In the genomic region with DNA sequence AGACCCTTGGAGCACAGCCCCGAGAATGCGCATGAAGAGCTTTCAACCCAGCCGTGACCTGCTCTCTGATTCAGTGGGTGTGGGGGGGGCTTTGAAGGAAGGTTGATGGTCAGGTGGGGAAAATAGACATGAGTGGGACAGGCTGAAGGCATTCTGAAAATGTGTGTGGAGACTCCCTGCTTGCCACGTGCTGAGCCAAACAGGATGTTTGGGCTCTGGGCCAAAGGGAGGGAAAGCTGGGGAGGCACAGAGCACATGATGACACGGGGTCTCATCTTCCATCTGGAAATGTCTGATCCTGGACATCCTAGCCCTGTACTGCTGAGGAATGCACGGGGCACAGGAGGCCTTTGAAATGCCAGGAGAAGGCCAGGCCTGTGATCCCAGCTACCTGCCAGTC, we compare ENCODE assay signal across 23 mouse cellular contexts. TPM values are rescaled to one million over a fixed set of nuclear protein-coding genes. Genes with fewer than 3 reads are reported as not detected.
DNase-seq lines count a peak whose midpoint lies in the region; ATAC-seq and TF ChIP-seq lines count a peak whose summit lies in the region.
"Had no signal": no experiment of that assay in that cellular context is flagged by ENCODE, and none has a peak within 500 bp of the region (broad histone marks: within the 10 kb centered on the region; RNA-seq: fewer than 3 reads in every experiment).

No protein-coding gene starts in this region.

- H3K4me1 ChIP-seq in forebrain, embryonic 14.5 days (ENCODE audit: control insufficient read depth, insufficient read depth, low read length) = no peaks in the 10 kb centered on the region; the same call in 1 of the 2 replicates
- H3K4me1 ChIP-seq in forebrain, embryonic 15.5 days = peaks cover 12% of the 10 kb centered on the region
- 0 out of 2 replicates have a peak, but pooled peaks cover 3% of the 10 kb centered on the region for H3K4me1 ChIP-seq in hindbrain, postnatal 0 days (ENCODE audit: insufficient read depth, low read length)
- H3K4me1 ChIP-seq in hindbrain, embryonic 16.5 days (ENCODE audit: control insufficient read depth, insufficient read depth, low read depth, low read length) = peaks cover 3% of the 10 kb centered on the region; the same call in 1 of the 2 replicates
- H3K4me1 ChIP-seq in limb, embryonic 12.5 days (replicated peaks) = peaks cover 15% of the 10 kb centered on the region; the same call in 1 of the 2 replicates
- peaks cover 9% of the 10 kb centered on the region; the same call in 1 of the 2 replicates for H3K4me1 ChIP-seq in limb, embryonic 10.5 days
- H3K4me1 ChIP-seq: liver, embryonic 12.5 days; midbrain, embryonic 10.5 days had no signal

- TF ChIP-seq POLR2A in brain, embryonic 14.5 days (IDR thresholded peaks at IDR 0.05; ENCODE audit: borderline replicate concordance, extremely low read depth, insufficient read depth, insufficient read length, poor library complexity, severe bottlenecking) = no peak

- H3K27ac ChIP-seq in forebrain, embryonic 14.5 days (ENCODE audit: low read depth, low read length) = no peak overlapping the region
- no peak overlapping the region for H3K27ac ChIP-seq in forebrain, embryonic 15.5 days (replicated peaks)
- H3K27ac ChIP-seq in hindbrain, postnatal 0 days = no peak overlapping the region
- H3K27ac ChIP-seq in hindbrain, embryonic 16.5 days (ENCODE audit: low read depth, low read length) = no peak overlapping the region
- H3K27ac ChIP-seq in limb, embryonic 12.5 days = no peak overlapping the region; the same call in 1 of the 2 replicates
- no peak overlapping the region for H3K27ac ChIP-seq in limb, embryonic 10.5 days
- H3K27ac ChIP-seq: embryonic facial prominence, embryonic 13.5 days; heart, adult 2 months; hindbrain, embryonic 12.5 days; liver, embryonic 12.5 days; midbrain, embryonic 10.5 days; neural tube, embryonic 15.5 days had no signal

- H3K4me2 ChIP-seq in forebrain, embryonic 14.5 days (ENCODE audit: low read length) = no peak overlapping the region
- no peak overlapping the region for H3K4me2 ChIP-seq in forebrain, embryonic 15.5 days (replicated peaks)
- no peak overlapping the region for H3K4me2 ChIP-seq in hindbrain, postnatal 0 days (ENCODE audit: low read depth, low read length)
- H3K4me2 ChIP-seq in hindbrain, embryonic 16.5 days (ENCODE audit: low read length) = no peak overlapping the region
- H3K4me2 ChIP-seq in limb, embryonic 12.5 days = no peak overlapping the region
- H3K4me2 ChIP-seq: embryonic facial prominence, embryonic 13.5 days; hindbrain, embryonic 12.5 days; liver, embryonic 12.5 days; neural tube, embryonic 15.5 days had no signal

- no peak overlapping the region for H3K4me3 ChIP-seq in forebrain, embryonic 14.5 days (ENCODE audit: low read depth, low read length)
- no peak overlapping the region for H3K4me3 ChIP-seq in forebrain, embryonic 15.5 days
- H3K4me3 ChIP-seq in hindbrain, postnatal 0 days (ENCODE audit: low read length) = no peak overlapping the region
- H3K4me3 ChIP-seq in hindbrain, embryonic 16.5 days (ENCODE audit: low read length) = no peak overlapping the region
- H3K4me3 ChIP-seq in limb, embryonic 12.5 days (replicated peaks) = no peak overlapping the region
- H3K4me3 ChIP-seq in limb, embryonic 10.5 days = no peak overlapping the region
- H3K4me3 ChIP-seq: embryonic facial prominence, embryonic 13.5 days; heart, adult 2 months; hindbrain, embryonic 12.5 days; liver, embryonic 12.5 days; midbrain, embryonic 10.5 days; neural tube, embryonic 15.5 days had no signal

- no peaks in the 10 kb centered on the region for H3K9me3 ChIP-seq in forebrain, embryonic 14.5 days (replicated peaks; ENCODE audit: control insufficient read depth, low read length)
- H3K9me3 ChIP-seq in forebrain, embryonic 15.5 days = no peaks in the 10 kb centered on the region
- H3K9me3 ChIP-seq in hindbrain, postnatal 0 days (ENCODE audit: low read length) = no peaks in the 10 kb centered on the region
- no peaks in the 10 kb centered on the region for H3K9me3 ChIP-seq in hindbrain, embryonic 16.5 days (ENCODE audit: control insufficient read depth, low read length)
- no peaks in the 10 kb centered on the region for H3K9me3 ChIP-seq in limb, embryonic 12.5 days
- no peaks in the 10 kb centered on the region for H3K9me3 ChIP-seq in limb, embryonic 10.5 days (replicated peaks)
- H3K9me3 ChIP-seq: embryonic facial prominence, embryonic 13.5 days; hindbrain, embryonic 12.5 days; liver, embryonic 12.5 days; midbrain, embryonic 10.5 days; neural tube, embryonic 15.5 days had no signal

- H3K27me3 ChIP-seq in forebrain, embryonic 14.5 days (replicated peaks; ENCODE audit: control insufficient read depth, insufficient read depth, low read length) = no peaks in the 10 kb centered on the region
- H3K27me3 ChIP-seq in forebrain, embryonic 15.5 days = 0 out of 2 replicates have a peak, but pooled peaks cover 4% of the 10 kb centered on the region
- no peaks in the 10 kb centered on the region for H3K27me3 ChIP-seq in hindbrain, postnatal 0 days (ENCODE audit: insufficient read depth, low read length)
- 0 out of 2 replicates have a peak, but pooled peaks cover under 1% of the 10 kb centered on the region for H3K27me3 ChIP-seq in hindbrain, embryonic 16.5 days (replicated peaks; ENCODE audit: control insufficient read depth, insufficient read depth, low read length)
- H3K27me3 ChIP-seq in limb, embryonic 12.5 days = peaks cover 6% of the 10 kb centered on the region
- peaks cover 6% of the 10 kb centered on the region; the same call in 1 of the 2 replicates for H3K27me3 ChIP-seq in limb, embryonic 10.5 days (ENCODE audit: low read depth, poor library complexity, severe bottlenecking)
- H3K27me3 ChIP-seq: neural tube, embryonic 15.5 days had no signal

- no peak for ATAC-seq in forebrain, embryonic 14.5 days
- ATAC-seq in forebrain, embryonic 15.5 days (replicated peaks) = no peak
- ATAC-seq in hindbrain, postnatal 0 days = no peak
- no peak for ATAC-seq in hindbrain, embryonic 16.5 days
- ATAC-seq in limb, embryonic 12.5 days (ENCODE audit: insufficient number of reproducible peaks, insufficient read depth, low FRiP score, low TSS enrichment, low read depth) = 0 out of 2 replicates have a peak, but pooled peaks have one; percentile 26
- ATAC-seq: forebrain, embryonic 16.5 days; inflammation-experienced regulatory T-cells, adult 6 months; liver, embryonic 12.5 days had no signal

- 76% methylated on average over 6 of the region's 6 CpGs for WGBS in forebrain, embryonic 14.5 days
- WGBS in forebrain, embryonic 15.5 days = 63% methylated on average over 6 of the region's 6 CpGs
- 41% methylated on average over 6 of the region's 6 CpGs for WGBS in hindbrain, postnatal 0 days
- 52% methylated on average over 6 of the region's 6 CpGs for WGBS in hindbrain, embryonic 16.5 days
- WGBS in limb, embryonic 12.5 days = 65% methylated on average over 6 of the region's 6 CpGs
- WGBS in limb, embryonic 10.5 days = 82% methylated on average over 6 of the region's 6 CpGs

- no peaks in the 10 kb centered on the region for H3K36me3 ChIP-seq in forebrain, embryonic 14.5 days (ENCODE audit: control insufficient read depth, insufficient read depth, low read length)
- no peaks in the 10 kb centered on the region for H3K36me3 ChIP-seq in forebrain, embryonic 15.5 days
- no peaks in the 10 kb centered on the region for H3K36me3 ChIP-seq in hindbrain, postnatal 0 days (ENCODE audit: insufficient read depth, low read length)
- no peaks in the 10 kb centered on the region for H3K36me3 ChIP-seq in hindbrain, embryonic 16.5 days (ENCODE audit: control insufficient read depth, insufficient read depth, low read length)
- H3K36me3 ChIP-seq in limb, embryonic 12.5 days = no peaks in the 10 kb centered on the region
- no peaks in the 10 kb centered on the region for H3K36me3 ChIP-seq in limb, embryonic 10.5 days
- H3K36me3 ChIP-seq: embryonic facial prominence, embryonic 13.5 days; hindbrain, embryonic 12.5 days; liver, embryonic 12.5 days; midbrain, embryonic 10.5 days; neural tube, embryonic 15.5 days had no signal

- TF ChIP-seq CTCF in hindbrain, postnatal 0 days (IDR thresholded peaks at IDR 0.05; ENCODE audit: low read depth) = no peak
- TF ChIP-seq CTCF in brain, embryonic 14.5 days (IDR thresholded peaks at IDR 0.05; ENCODE audit: borderline replicate concordance, extremely low read depth, insufficient read depth, insufficient read length) = no peak

- peak; percentile 12 for DNase-seq in forebrain, embryonic 14.5 days (ENCODE audit: low spot score)
- DNase-seq in hindbrain, postnatal 0 days (ENCODE audit: low spot score) = peak; percentile 16
- no peak for DNase-seq in limb, embryonic 10.5 days (ENCODE audit: low spot score)
- DNase-seq in brain, embryonic 14.5 days (ENCODE audit: low read depth) = peak; percentile 6
- DNase-seq: adrenal gland, postnatal 10 days; cerebellum, adult 2 months; cerebellum, postnatal 25 days; gastrocnemius, postnatal 25 days; heart, adult 2 months; kidney, adult 9 months; lung, adult 2 months; thymus, adult 2 months; thymus, postnatal 4 days had no signal

- H3K9ac ChIP-seq in forebrain, embryonic 14.5 days (ENCODE audit: low read length) = no peak overlapping the region
- no peak overlapping the region for H3K9ac ChIP-seq in forebrain, embryonic 15.5 days (replicated peaks)
- H3K9ac ChIP-seq in hindbrain, postnatal 0 days (replicated peaks; ENCODE audit: low read length) = no peak overlapping the region
- no peak overlapping the region for H3K9ac ChIP-seq in hindbrain, embryonic 16.5 days (ENCODE audit: low read depth, low read length)
- H3K9ac ChIP-seq in limb, embryonic 12.5 days (replicated peaks) = no peak overlapping the region
- H3K9ac ChIP-seq: embryonic facial prominence, embryonic 13.5 days; hindbrain, embryonic 12.5 days; liver, embryonic 12.5 days; neural tube, embryonic 15.5 days had no signal

RNA-seq across cellular contexts. Expression of gene Aspg, which starts 19.8 kb away (rescaled TPM):
- 0.17 and 0.46 TPM in 2 replicates for polyA plus RNA-seq in forebrain, embryonic 14.5 days (2014; fragmentation: Nextera tagmentation; extraction: Ambion mirVana)
- 0.20 and 0.22 TPM in 2 replicates for polyA plus RNA-seq in forebrain, embryonic 15.5 days (2015; fragmentation: Nextera tagmentation; extraction: Ambion mirVana)
- total RNA-seq in hindbrain, postnatal 0 days (2014; rRNA removed) = 1.8 and 7.8 TPM in 2 replicates
- 1.8 and 2.2 TPM in 2 replicates for polyA plus RNA-seq in hindbrain, postnatal 0 days (2015; fragmentation: Nextera tagmentation; extraction: Ambion mirVana)
- 2.2 and 2.6 TPM in 2 replicates for polyA plus RNA-seq in hindbrain, embryonic 16.5 days (2015; fragmentation: Nextera tagmentation; extraction: Ambion mirVana)
- polyA plus RNA-seq in limb, embryonic 12.5 days (2016; fragmentation: Nextera tagmentation; extraction: Ambion mirVana) = 3.1 and 3.4 TPM in 2 replicates
- polyA plus RNA-seq in limb, embryonic 10.5 days (2016; fragmentation: Nextera tagmentation; extraction: Ambion mirVana) = 1.2 and 2.2 TPM in 2 replicates
- polyA plus RNA-seq in brain, embryonic 14.5 days (2012; rRNA removed) = 0.36 and 0.97 TPM in 2 replicates
- total RNA-seq: gastrocnemius, postnatal 25 days had no signal
- polyA plus RNA-seq: inflammation-experienced regulatory T-cells, adult 6 months had no signal

RNA-seq across cellular contexts. Expression of gene Kif26a, which starts 59.3 kb away (rescaled TPM):
- 11.5 and 12.3 TPM in 2 replicates for polyA plus RNA-seq in forebrain, embryonic 14.5 days (2014; fragmentation: Nextera tagmentation; extraction: Ambion mirVana)
- 16.1 and 18.0 TPM in 2 replicates for polyA plus RNA-seq in forebrain, embryonic 15.5 days (2015; fragmentation: Nextera tagmentation; extraction: Ambion mirVana)
- total RNA-seq in hindbrain, postnatal 0 days (2014; rRNA removed) = 25.1 and 26.3 TPM in 2 replicates
- 1.8 and 1.9 TPM in 2 replicates for polyA plus RNA-seq in hindbrain, postnatal 0 days (2015; fragmentation: Nextera tagmentation; extraction: Ambion mirVana)
- polyA plus RNA-seq in hindbrain, embryonic 16.5 days (2015; fragmentation: Nextera tagmentation; extraction: Ambion mirVana) = 2.5 and 3.8 TPM in 2 replicates
- polyA plus RNA-seq in limb, embryonic 12.5 days (2016; fragmentation: Nextera tagmentation; extraction: Ambion mirVana) = 6.6 and 6.7 TPM in 2 replicates
- 2.8 and 3.9 TPM in 2 replicates for polyA plus RNA-seq in limb, embryonic 10.5 days (2016; fragmentation: Nextera tagmentation; extraction: Ambion mirVana)
- polyA plus RNA-seq in brain, embryonic 14.5 days (2012; rRNA removed) = 35.8 and 47.3 TPM in 2 replicates
- polyA plus RNA-seq: inflammation-experienced regulatory T-cells, adult 6 months had no signal
